Mouse (Mus musculus) heart, embryonic 14.5 days (tissue): Measurements from ENCODE around the gene Npepps. TPM values are rescaled to one million over a fixed set of nuclear protein-coding genes. Genes with fewer than 3 reads are reported as not detected.
A peak's percentile ranks its signal among the peaks of the same experiment; 100 is the strongest.
"Not testable (repeated sequence)": the region's sequence is repeated elsewhere in the genome, so short reads cannot be mapped to it uniquely, and the experiment has no call there.

ENCODE experiments used
- ATAC-seq: fragments of 200-750 bp; cut with Nextera tagmentation; 2 replicates; pipeline ENCODE4 v1.8.0; 2017; ENCODE audit warnings: low read depth, moderate TSS enrichment; ENCODE audit not compliant: insufficient number of reproducible peaks, insufficient read depth, low FRiP score
- H3K27ac ChIP-seq, 2 experiments: fragments of 200-500 bp in 1 of 2; fragments of 300-500 bp in 1 of 2; sonication (generic) in 1 of 2; replicated peaks in 1 of 2; 2 replicates each; pipeline ENCODE4 v1.5.1; 2012 to 2014; ENCODE audit warnings: low read depth in 2 of 2, low read length in 2 of 2, control low read depth in 1 of 2, mild to moderate bottlenecking in 1 of 2, mixed read lengths in 1 of 2; ENCODE audit not compliant: control insufficient read depth in 1 of 2, insufficient read depth in 1 of 2
- H3K27me3 ChIP-seq: fragments of 300-500 bp; sonication (generic); 2 replicates; pipeline ENCODE4 v1.6.1; 2014; ENCODE audit warnings: mild to moderate bottlenecking, low read length, control low read depth; ENCODE audit not compliant: control insufficient read depth, insufficient read depth
- H3K36me3 ChIP-seq: fragments of 300-500 bp; sonication (generic); 2 replicates; pipeline ENCODE4 v1.6.1; 2014; ENCODE audit warnings: mild to moderate bottlenecking, control low read depth, low read length, mixed read lengths; ENCODE audit not compliant: control insufficient read depth, insufficient read depth
- H3K4me1 ChIP-seq, 2 experiments: fragments of 200-500 bp in 1 of 2; fragments of 300-500 bp in 1 of 2; sonication (generic) in 1 of 2; 2 replicates each; pipeline ENCODE4 v1.6.1; 2012 to 2014; ENCODE audit warnings: low read length in 2 of 2, control low read depth in 1 of 2, mixed read lengths in 1 of 2; ENCODE audit not compliant: control insufficient read depth in 2 of 2, insufficient read depth in 2 of 2
- H3K4me2 ChIP-seq: fragments of 300-500 bp; sonication (generic); 2 replicates; pipeline ENCODE4 v1.6.1; 2014; ENCODE audit warnings: mild to moderate bottlenecking, low read length
- H3K4me3 ChIP-seq, 2 experiments: fragments of 200-500 bp in 1 of 2; fragments of 300-500 bp in 1 of 2; sonication (generic) in 1 of 2; 2 replicates each; pipeline ENCODE4 v1.5.1; 2012 to 2014; ENCODE audit warnings: low read length in 2 of 2, mild to moderate bottlenecking in 2 of 2, control low read depth in 1 of 2, low read depth in 1 of 2, moderate library complexity in 1 of 2; ENCODE audit not compliant: control insufficient read depth in 1 of 2, insufficient read depth in 1 of 2
- H3K9ac ChIP-seq: fragments of 300-500 bp; sonication (generic); 2 replicates; pipeline ENCODE4 v1.6.1; 2014; ENCODE audit warnings: mild to moderate bottlenecking, low read length
- H3K9me3 ChIP-seq: fragments of 300-500 bp; sonication (generic); 2 replicates; pipeline ENCODE4 v1.6.1; 2016; ENCODE audit warnings: low read length, control low read depth; ENCODE audit not compliant: control insufficient read depth
- WGBS: fragments of 180-500 bp; shearing (Covaris S2); extraction: QIAGEN DNeasy Blood & Tissue Kit; methylation state at CpG from one replicate; pipeline ENCODE4 v1.1.7; 2014; 5-methylcytosine and 5-hydroxymethylcytosine counted together
- polyA plus RNA-seq: library from polyadenylated mRNA; unstranded; fragments of >200 nt; fragmentation: Nextera tagmentation; extraction: Ambion mirVana; gene quantifications from 2 replicates; pipeline ENCODE4 v1.2.1, GENCODE M21; 2014

Npepps gene
- polyA plus RNA-seq, result 86.9 and 90.0 TPM in 2 replicates

DNA sequence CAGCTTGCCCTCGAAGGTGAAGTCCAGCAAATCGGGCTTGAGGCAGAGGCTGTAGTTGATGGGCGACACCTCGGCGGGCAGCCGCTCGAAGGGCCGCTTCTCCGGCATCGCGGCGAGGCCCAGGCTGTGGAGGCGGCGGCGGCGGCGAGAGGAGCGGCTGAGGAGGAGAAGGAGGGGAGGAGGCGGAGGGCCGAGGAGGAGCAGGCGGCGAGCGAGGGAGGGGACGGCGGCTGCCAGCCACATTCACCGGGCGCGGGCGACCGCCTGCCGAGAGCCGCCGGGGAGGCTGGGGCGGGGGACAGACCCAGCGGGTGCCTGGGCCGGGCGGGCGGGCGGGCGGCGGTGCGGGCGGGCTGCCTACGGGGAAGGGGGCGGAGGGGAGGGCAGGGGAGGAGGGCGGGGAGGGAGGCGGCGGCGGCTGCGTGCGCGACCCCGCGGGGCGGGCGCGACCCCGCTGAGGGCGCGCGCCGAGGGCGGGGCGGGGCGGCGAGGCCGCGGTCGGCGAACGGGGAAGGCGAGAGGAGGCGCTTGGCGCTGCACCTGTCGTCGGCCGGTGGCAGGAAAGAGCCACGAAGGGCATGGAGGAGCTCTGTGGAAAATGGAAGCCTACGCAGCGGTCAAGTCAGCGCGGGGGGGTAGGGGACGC, at the start of gene Npepps:
Gene Npepps (minus strand): TSS at position 423 of the 646 bp plus-strand sequence.
- peaks cover 3 to 25% of the 10 kb centered on the region in 2 experiments; a peak in 3 of 4 replicates for H3K4me1 ChIP-seq
- peak within 1 kb of the TSS; percentile 76 to 93 for H3K4me3 ChIP-seq
- H3K9ac ChIP-seq, result peak within 1 kb of the TSS; percentile 98
- H3K27me3 ChIP-seq, result no peaks in the 10 kb centered on the region
- no peaks in the 10 kb centered on the region for H3K9me3 ChIP-seq
- WGBS, result under 1% methylated on average over 40 of the region's 83 CpGs
- ATAC-seq, result peak; percentile 64
- peak within 1 kb of the TSS; percentile 84 to 98 for H3K27ac ChIP-seq
- no peaks in the 10 kb centered on the region for H3K36me3 ChIP-seq
- peak within 1 kb of the TSS; percentile 86 for H3K4me2 ChIP-seq

DNA sequence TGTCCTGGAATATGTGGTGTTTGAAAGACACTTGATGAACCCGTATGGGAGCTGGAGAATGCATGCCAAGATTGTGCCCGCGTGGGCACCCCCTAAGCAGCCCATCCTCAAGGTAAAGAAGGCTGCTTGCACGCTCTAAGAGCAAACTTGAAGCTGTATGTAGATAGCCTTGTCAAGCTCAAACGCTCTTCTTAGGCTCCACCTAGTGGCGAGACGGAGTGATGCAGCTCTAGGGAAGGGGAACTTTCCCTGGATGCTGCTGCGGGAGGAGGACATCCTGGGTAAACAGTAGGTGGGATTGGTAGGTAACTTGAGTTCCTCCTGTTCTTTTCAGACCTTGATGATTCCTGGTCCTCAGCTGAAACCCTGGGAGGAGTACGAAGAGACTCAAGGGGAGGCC, 47.7 kb upstream of the Npepps start:
- peaks cover 0 to 3% of the 10 kb centered on the region in 2 experiments; a peak in 1 of 4 replicates for H3K4me1 ChIP-seq
- no peak overlapping the region for H3K27ac ChIP-seq
- peaks cover 71% of the 10 kb centered on the region for H3K36me3 ChIP-seq
- no peak overlapping the region for H3K4me2 ChIP-seq
- peak; percentile 54; the same call in 1 of the 2 replicates for ATAC-seq
- no peak overlapping the region for H3K9ac ChIP-seq
- H3K4me3 ChIP-seq, result no peak overlapping the region
- H3K27me3 ChIP-seq, result no peaks in the 10 kb centered on the region
- 18% methylated on average over 9 of the region's 9 CpGs for WGBS
- no peaks in the 10 kb centered on the region for H3K9me3 ChIP-seq

- no peak overlapping the region for H3K4me3 ChIP-seq
- no peaks in the 10 kb centered on the region for H3K9me3 ChIP-seq
- 83% methylated on average over 1 of the region's 1 CpGs for WGBS
- no peak overlapping the region for H3K4me2 ChIP-seq
- H3K9ac ChIP-seq, result no peak overlapping the region
- no peaks in the 10 kb centered on the region for H3K27me3 ChIP-seq
- H3K27ac ChIP-seq, result no peak overlapping the region
- ATAC-seq, result no peak
- H3K4me1 ChIP-seq, result no peaks in the 10 kb centered on the region
- H3K36me3 ChIP-seq, result peaks cover 86% of the 10 kb centered on the region
Measured at GRCm38 (mm10) chr11:97325224-97325623, 44.8 kb upstream of the Npepps start.

- 82% methylated on average over 8 of the region's 8 CpGs for WGBS
- not testable (repeated sequence) for H3K9ac ChIP-seq, H3K4me1 ChIP-seq, H3K27me3 ChIP-seq, H3K4me3 ChIP-seq, H3K27ac ChIP-seq, ATAC-seq, H3K4me2 ChIP-seq, H3K9me3 ChIP-seq
- H3K36me3 ChIP-seq, result peaks cover 73% of the 10 kb centered on the region
Measured at GRCm38 (mm10) chr11:97321894-97322600, 41.6 kb upstream of the Npepps start.

DNA sequence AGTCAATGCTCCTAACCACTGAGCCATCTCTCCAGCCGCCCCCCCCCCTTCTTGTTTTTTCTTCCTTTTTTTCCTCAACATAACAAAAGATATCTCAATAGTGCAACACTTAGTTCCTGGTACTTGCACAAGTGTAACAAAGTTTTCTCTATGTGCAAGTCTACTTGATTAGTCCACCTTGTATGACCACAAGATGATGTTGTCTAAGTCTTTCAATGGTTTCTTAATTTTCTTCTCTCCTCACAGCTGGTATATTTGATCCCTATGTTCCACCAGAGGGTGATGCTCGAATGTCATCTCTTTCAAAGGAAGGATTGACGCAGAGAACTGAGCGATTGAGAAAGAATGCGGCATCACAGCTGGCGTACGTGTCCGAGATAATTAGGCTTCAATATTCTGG, 40.8 kb upstream of the Npepps start:
- WGBS, result 95% methylated on average over 8 of the region's 8 CpGs
- no peak overlapping the region for H3K4me2 ChIP-seq
- no peak overlapping the region for H3K4me3 ChIP-seq
- H3K9ac ChIP-seq, result no peak overlapping the region
- no peak for ATAC-seq
- H3K9me3 ChIP-seq, result no peaks in the 10 kb centered on the region
- H3K27ac ChIP-seq, result no peak overlapping the region
- H3K4me1 ChIP-seq, result peaks cover 0 to 5% of the 10 kb centered on the region in 2 experiments; a peak in 1 of 4 replicates
- no peaks in the 10 kb centered on the region for H3K27me3 ChIP-seq
- H3K36me3 ChIP-seq, result peaks cover 66% of the 10 kb centered on the region

GRCm38 (mm10) chr11:97315504-97316503, 35.4 kb upstream of the Npepps start, which contains the start of gene Mrpl45:
TSS of gene Mrpl45 (plus strand) at chr11:97315716.
- Histone ChIP-seq H3K4me3 (peak within 1 kb of the TSS; percentile 50 to 55), H3K9me3 (no peaks in the 10 kb centered on the region), H3K4me2 (peak within 1 kb of the TSS; percentile 62), H3K27me3 (no peaks in the 10 kb centered on the region), H3K9ac (peak within 1 kb of the TSS; percentile 78), H3K27ac (peak within 1 kb of the TSS; percentile 37 to 75), H3K36me3 (peaks cover 22% of the 10 kb centered on the region), H3K4me1 (peaks cover 1 to 9% of the 10 kb centered on the region in 2 experiments)
- WGBS, result under 1% methylated on average over 50 of the region's 50 CpGs
- ATAC-seq, result peak; percentile 93
